Mouse (Mus musculus): Measurements from ENCODE around the gene Olfr1012. TPM values are rescaled to one million over a fixed set of nuclear protein-coding genes. Genes with fewer than 3 reads are reported as not detected.

The Olfr1012 gene
- polyA plus RNA-seq (2015; fragmentation: Nextera tagmentation; extraction: Ambion mirVana) = not detected in 2 replicates

GRCm38 (mm10) chr2:85762666-85763065, at the start of gene Olfr1012:
Gene Olfr1012 (minus strand): TSS chr2:85762766.
- no peak within 1 kb of the TSS for H3K4me3 ChIP-seq (ENCODE audit: low read depth, low read length)
- no peak for ATAC-seq (ENCODE audit: low FRiP score, low TSS enrichment)
- no peaks in the 10 kb centered on the region for H3K36me3 ChIP-seq (ENCODE audit: control insufficient read depth, insufficient read depth, low read length)
- H3K27ac ChIP-seq (replicated peaks) = no peak within 1 kb of the TSS
- H3K9me3 ChIP-seq (ENCODE audit: control insufficient read depth, low read length) = no peaks in the 10 kb centered on the region
- TF ChIP-seq EP300 (optimal IDR thresholded peaks at IDR 0.05) = no peak
- TF ChIP-seq CTCF (IDR thresholded peaks at IDR 0.05; ENCODE audit: low read depth) = no peak
- H3K9ac ChIP-seq (ENCODE audit: low read length) = no peak within 1 kb of the TSS
- 45% methylated on average over 1 of the region's 1 CpGs for WGBS
- H3K27me3 ChIP-seq (ENCODE audit: control insufficient read depth, insufficient read depth, low read length) = no peaks in the 10 kb centered on the region
- no peak for DNase-seq (ENCODE audit: low spot score)
- no peak within 1 kb of the TSS for H3K4me2 ChIP-seq (replicated peaks; ENCODE audit: low read depth)
- no peaks in the 10 kb centered on the region for H3K4me1 ChIP-seq (replicated peaks; ENCODE audit: control insufficient read depth, insufficient read depth)

GRCm38 (mm10) chr2:85804501-85804900, 41.9 kb upstream of the Olfr1012 start:
- ATAC-seq (ENCODE audit: low FRiP score, low TSS enrichment) = no peak
- Histone ChIP-seq H3K27ac (replicated peaks) (no peak overlapping the region), H3K36me3 (ENCODE audit: control insufficient read depth, insufficient read depth, low read length) (no peaks in the 10 kb centered on the region), H3K9me3 (ENCODE audit: control insufficient read depth, low read length) (no peaks in the 10 kb centered on the region), H3K27me3 (ENCODE audit: control insufficient read depth, insufficient read depth, low read length) (no peaks in the 10 kb centered on the region), H3K4me1 (replicated peaks; ENCODE audit: control insufficient read depth, insufficient read depth) (no peaks in the 10 kb centered on the region), H3K4me3 (ENCODE audit: low read depth, low read length) (no peak overlapping the region), H3K4me2 (replicated peaks; ENCODE audit: low read depth) (no peak overlapping the region), H3K9ac (ENCODE audit: low read length) (no peak overlapping the region)
- 75% methylated on average over 4 of the region's 4 CpGs for WGBS
- TF ChIP-seq CTCF (IDR thresholded peaks at IDR 0.05; ENCODE audit: low read depth) = no peak
- no peak for TF ChIP-seq EP300 (optimal IDR thresholded peaks at IDR 0.05)
- no peak for DNase-seq (ENCODE audit: low spot score)

- H3K9me3 ChIP-seq (ENCODE audit: control insufficient read depth, low read length) = no peaks in the 10 kb centered on the region
- no peaks in the 10 kb centered on the region for H3K27me3 ChIP-seq (ENCODE audit: control insufficient read depth, insufficient read depth, low read length)
- no peak for DNase-seq (ENCODE audit: low spot score)
- no peak within 1 kb of the TSS for H3K27ac ChIP-seq (replicated peaks)
- H3K4me2 ChIP-seq (replicated peaks; ENCODE audit: low read depth) = no peak within 1 kb of the TSS
- TF ChIP-seq CTCF (IDR thresholded peaks at IDR 0.05; ENCODE audit: low read depth) (no peak), EP300 (optimal IDR thresholded peaks at IDR 0.05) (no peak)
- H3K9ac ChIP-seq (ENCODE audit: low read length) = no peak within 1 kb of the TSS
- 90% methylated on average over 2 of the region's 2 CpGs for WGBS
- no peak within 1 kb of the TSS for H3K4me3 ChIP-seq (ENCODE audit: low read depth, low read length)
- no peaks in the 10 kb centered on the region for H3K4me1 ChIP-seq (replicated peaks; ENCODE audit: control insufficient read depth, insufficient read depth)
- ATAC-seq (ENCODE audit: low FRiP score, low TSS enrichment) = no peak
- H3K36me3 ChIP-seq (ENCODE audit: control insufficient read depth, insufficient read depth, low read length) = no peaks in the 10 kb centered on the region
Measured at GRCm38 (mm10) chr2:85802444-85802843, 39.9 kb upstream of the Olfr1012 start, which contains the start of gene Olfr1016. Gene Olfr1016 (minus strand): TSS chr2:85802544.

GRCm38 (mm10) chr2:85792331-85792730, 29.8 kb upstream of the Olfr1012 start:
- no peaks in the 10 kb centered on the region for H3K4me1 ChIP-seq (replicated peaks; ENCODE audit: control insufficient read depth, insufficient read depth)
- H3K9ac ChIP-seq (ENCODE audit: low read length) = no peak overlapping the region
- no peak overlapping the region for H3K27ac ChIP-seq (replicated peaks)
- H3K36me3 ChIP-seq (ENCODE audit: control insufficient read depth, insufficient read depth, low read length) = no peaks in the 10 kb centered on the region
- H3K4me2 ChIP-seq (replicated peaks; ENCODE audit: low read depth) = no peak overlapping the region
- DNase-seq (ENCODE audit: low spot score) (no peak), ATAC-seq (ENCODE audit: low FRiP score, low TSS enrichment) (no peak)
- H3K9me3 ChIP-seq (ENCODE audit: control insufficient read depth, low read length) = no peaks in the 10 kb centered on the region
- H3K27me3 ChIP-seq (ENCODE audit: control insufficient read depth, insufficient read depth, low read length) = no peaks in the 10 kb centered on the region
- no peak for TF ChIP-seq EP300 (optimal IDR thresholded peaks at IDR 0.05)
- TF ChIP-seq CTCF (IDR thresholded peaks at IDR 0.05; ENCODE audit: low read depth) = no peak
- no peak overlapping the region for H3K4me3 ChIP-seq (ENCODE audit: low read depth, low read length)
- 44% methylated on average over 2 of the region's 2 CpGs for WGBS

GRCm38 (mm10) chr2:85781717-85782116, 19.2 kb upstream of the Olfr1012 start, which contains the start of gene Olfr1015:
Gene Olfr1015 (plus strand): TSS chr2:85782017.
- ATAC-seq (ENCODE audit: low FRiP score, low TSS enrichment) (no peak), DNase-seq (ENCODE audit: low spot score) (no peak)
- no peaks in the 10 kb centered on the region for H3K4me1 ChIP-seq (replicated peaks; ENCODE audit: control insufficient read depth, insufficient read depth)
- no peaks in the 10 kb centered on the region for H3K36me3 ChIP-seq (ENCODE audit: control insufficient read depth, insufficient read depth, low read length)
- H3K4me3 ChIP-seq (ENCODE audit: low read depth, low read length) = no peak within 1 kb of the TSS
- TF ChIP-seq EP300 (optimal IDR thresholded peaks at IDR 0.05) (no peak), CTCF (IDR thresholded peaks at IDR 0.05; ENCODE audit: low read depth) (no peak)
- no peak within 1 kb of the TSS for H3K4me2 ChIP-seq (replicated peaks; ENCODE audit: low read depth)
- H3K9ac ChIP-seq (ENCODE audit: low read length) = no peak within 1 kb of the TSS
- no peaks in the 10 kb centered on the region for H3K27me3 ChIP-seq (ENCODE audit: control insufficient read depth, insufficient read depth, low read length)
- H3K27ac ChIP-seq (replicated peaks) = no peak within 1 kb of the TSS
- H3K9me3 ChIP-seq (ENCODE audit: control insufficient read depth, low read length) = no peaks in the 10 kb centered on the region

DNA sequence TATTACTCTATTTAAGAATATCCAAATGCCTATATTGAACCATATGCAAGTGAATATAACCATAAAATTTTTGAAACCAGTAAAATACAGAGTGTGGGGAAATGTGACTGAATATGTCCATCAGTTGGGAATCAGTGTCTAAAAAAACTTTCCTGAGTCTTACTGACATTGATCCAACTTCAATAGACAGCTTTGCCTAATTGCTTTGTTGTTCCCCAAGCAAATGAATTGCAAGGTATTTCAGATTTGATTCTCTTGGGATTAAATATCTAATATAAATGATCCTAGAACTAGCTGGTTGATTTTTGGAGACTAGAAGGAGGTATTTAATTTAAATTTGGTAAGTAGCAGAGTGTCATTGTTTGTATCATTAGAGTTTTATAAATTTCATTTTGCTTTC, 9.8 kb upstream of the Olfr1012 start, which contains the start of gene Olfr1014:
Gene Olfr1014, plus strand, starts transcription at position 301 of the 400 bp plus-strand sequence.
- Histone ChIP-seq H3K27ac (replicated peaks) (no peak within 1 kb of the TSS), H3K4me2 (replicated peaks; ENCODE audit: low read depth) (no peak within 1 kb of the TSS), H3K4me3 (ENCODE audit: low read depth, low read length) (no peak within 1 kb of the TSS), H3K9ac (ENCODE audit: low read length) (no peak within 1 kb of the TSS), H3K4me1 (replicated peaks; ENCODE audit: control insufficient read depth, insufficient read depth) (no peaks in the 10 kb centered on the region), H3K9me3 (ENCODE audit: control insufficient read depth, low read length) (no peaks in the 10 kb centered on the region), H3K27me3 (ENCODE audit: control insufficient read depth, insufficient read depth, low read length) (no peaks in the 10 kb centered on the region), H3K36me3 (ENCODE audit: control insufficient read depth, insufficient read depth, low read length) (no peaks in the 10 kb centered on the region)
- DNase-seq (ENCODE audit: low spot score) = no peak
- ATAC-seq (ENCODE audit: low FRiP score, low TSS enrichment) = no peak
- TF ChIP-seq CTCF (IDR thresholded peaks at IDR 0.05; ENCODE audit: low read depth) (no peak), EP300 (optimal IDR thresholded peaks at IDR 0.05) (no peak)
